Mouse (Mus musculus) embryonic facial prominence, embryonic 14.5 days (tissue): ENCODE results near the gene AC170998.1. TPM values are rescaled to one million over a fixed set of nuclear protein-coding genes. Genes with fewer than 3 reads are reported as not detected.
"Not testable (repeated sequence)": the region's sequence is repeated elsewhere in the genome, so short reads cannot be mapped to it uniquely, and the experiment has no call there.

Experiments used
- ATAC-seq: fragments of 200-750 bp; cut with Nextera tagmentation; 2 replicates; pipeline ENCODE4 v1.8.0; 2017; ENCODE audit warnings: low read depth, moderate number of reproducible peaks, moderate TSS enrichment
- DNase-seq: peaks from one replicate; pipeline ENCODE4 v3.0.0-alpha.2; 2015; ENCODE audit warnings: low spot score
- H3K27ac ChIP-seq: fragments of 300-500 bp; sonication (generic); replicated peaks from 2 replicates; pipeline ENCODE4 v1.5.1; 2014; ENCODE audit warnings: low read depth, mild to moderate bottlenecking, low read length, moderate library complexity
- H3K27me3 ChIP-seq: fragments of 300-500 bp; sonication (generic); replicated peaks from 2 replicates; pipeline ENCODE4 v1.6.1; 2014; ENCODE audit warnings: low read length; ENCODE audit not compliant: control insufficient read depth, insufficient read depth
- H3K36me3 ChIP-seq: fragments of 300-500 bp; sonication (generic); 2 replicates; pipeline ENCODE4 v1.6.1; 2014; ENCODE audit warnings: low read length, mixed read lengths; ENCODE audit not compliant: control insufficient read depth, insufficient read depth
- H3K4me1 ChIP-seq: fragments of 300-500 bp; sonication (generic); 2 replicates; pipeline ENCODE4 v1.6.1; 2014; ENCODE audit warnings: antibody characterized with exemption, low read length; ENCODE audit not compliant: control insufficient read depth, insufficient read depth
- H3K4me2 ChIP-seq: fragments of 300-500 bp; sonication (generic); 2 replicates; pipeline ENCODE4 v1.6.1; 2014; ENCODE audit warnings: low read depth, mild to moderate bottlenecking, low read length, moderate library complexity, mixed read lengths
- H3K4me3 ChIP-seq: fragments of 300-500 bp; sonication (generic); 2 replicates; pipeline ENCODE4 v1.5.1; 2014; ENCODE audit warnings: low read depth, mild to moderate bottlenecking, low read length
- H3K9ac ChIP-seq: fragments of 300-500 bp; sonication (generic); 2 replicates; pipeline ENCODE4 v1.6.1; 2014; ENCODE audit warnings: low read depth, mild to moderate bottlenecking, low read length, moderate library complexity, mixed read lengths
- H3K9me3 ChIP-seq: fragments of 300-500 bp; sonication (generic); 2 replicates; pipeline ENCODE4 v1.6.1; 2016; ENCODE audit warnings: low read length; ENCODE audit not compliant: control insufficient read depth
- WGBS: fragments of 180-500 bp; shearing (Covaris S2); extraction: QIAGEN DNeasy Blood & Tissue Kit; methylation state at CpG from one replicate; pipeline ENCODE4 v1.1.7; 2014; 5-methylcytosine and 5-hydroxymethylcytosine counted together
- polyA plus RNA-seq: library from polyadenylated mRNA; unstranded; fragments of >200 nt; fragmentation: Nextera tagmentation; extraction: Ambion mirVana; gene quantifications from 2 replicates; pipeline ENCODE4 v1.2.1, GENCODE M21; 2014

The AC170998.1 gene
- polyA plus RNA-seq, 1 experiment from 2014 or later = 1.5 TPM

DNA sequence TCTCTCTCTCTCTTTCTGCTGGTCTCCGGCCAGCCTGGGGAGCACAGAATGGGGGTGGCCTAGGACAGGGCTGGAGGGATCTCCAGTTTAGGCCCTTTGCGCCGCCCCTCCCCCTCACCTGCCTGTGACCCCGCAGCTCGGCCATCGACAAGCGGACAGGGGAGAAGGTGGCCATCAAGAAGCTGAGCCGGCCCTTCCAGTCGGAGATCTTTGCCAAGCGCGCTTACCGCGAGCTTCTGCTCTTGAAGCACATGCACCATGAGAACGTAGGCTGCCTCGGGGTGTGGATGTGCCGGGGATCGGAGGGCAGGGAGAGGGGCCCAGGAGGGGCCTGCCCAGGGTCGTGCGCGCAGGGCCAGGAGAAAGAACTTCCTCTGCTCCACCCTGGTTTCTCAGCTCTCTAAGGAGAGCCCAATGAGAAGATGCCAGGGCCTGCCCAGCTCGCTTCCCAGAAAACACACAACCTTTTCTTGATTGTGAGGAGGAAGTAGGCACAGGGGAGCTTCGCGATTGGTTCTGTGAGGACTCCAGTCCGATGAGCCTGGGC lies 44.1 kb downstream of the AC170998.1 start:
- Histone ChIP-seq H3K27me3 (peaks cover 14% of the 10 kb centered on the region), H3K36me3 (no peaks in the 10 kb centered on the region), H3K4me1 (peaks cover 7% of the 10 kb centered on the region; the same call in 1 of the 2 replicates), H3K4me3 (peak overlapping the region; percentile 56), H3K4me2 (peak overlapping the region; percentile 89), H3K9ac (peak overlapping the region; percentile 70), H3K9me3 (no peaks in the 10 kb centered on the region), H3K27ac (peak overlapping the region; percentile 33; the same call in 1 of the 2 replicates)
- ATAC-seq = peak; percentile 48
- peak; percentile 53 for DNase-seq
- WGBS = 3% methylated on average over 24 of the region's 24 CpGs

DNA sequence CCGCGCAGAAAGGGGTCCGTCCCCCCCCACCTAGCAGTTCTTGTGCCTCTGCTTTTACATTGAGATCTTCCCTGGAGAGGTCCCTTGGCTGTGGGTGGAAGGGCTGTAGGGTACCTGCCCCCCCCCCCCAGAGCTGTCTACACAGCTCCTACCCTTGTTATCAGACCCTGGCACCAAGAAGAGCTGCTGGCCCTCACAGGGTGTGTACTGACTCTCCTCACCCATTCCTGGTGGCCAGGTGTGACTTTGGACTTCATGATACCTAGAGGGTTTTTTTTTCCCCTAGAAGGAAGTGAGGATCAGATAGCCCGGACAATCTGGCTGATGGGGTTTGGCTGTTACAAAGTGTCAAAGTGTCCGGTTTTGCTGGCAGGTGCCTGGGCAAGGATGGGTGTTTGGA lies 45.4 kb downstream of the AC170998.1 start:
- Histone ChIP-seq H3K27me3 (peaks cover 14% of the 10 kb centered on the region), H3K4me2 (no peak overlapping the region), H3K4me1 (peaks cover 7% of the 10 kb centered on the region; the same call in 1 of the 2 replicates), H3K36me3 (no peaks in the 10 kb centered on the region), H3K27ac (no peak overlapping the region), H3K9ac (no peak overlapping the region), H3K9me3 (no peaks in the 10 kb centered on the region), H3K4me3 (no peak overlapping the region)
- no peak for ATAC-seq
- DNase-seq = no peak
- WGBS = 87% methylated on average over 5 of the region's 5 CpGs

- not testable (repeated sequence) for ATAC-seq, H3K27ac ChIP-seq, H3K4me3 ChIP-seq, H3K9ac ChIP-seq, H3K4me2 ChIP-seq, H3K27me3 ChIP-seq, H3K36me3 ChIP-seq, H3K9me3 ChIP-seq, H3K4me1 ChIP-seq, DNase-seq
- 96% methylated on average over 8 of the region's 9 CpGs for WGBS
Observed at GRCm38 (mm10) chr17:28774303-28774702, 48.4 kb downstream of the AC170998.1 start.

- Histone ChIP-seq H3K27ac (no peak overlapping the region), H3K4me3 (no peak overlapping the region), H3K9ac (no peak overlapping the region), H3K4me2 (no peak overlapping the region), H3K4me1 (peaks cover 5% of the 10 kb centered on the region; the same call in 1 of the 2 replicates), H3K36me3 (peaks cover 6% of the 10 kb centered on the region; the same call in 1 of the 2 replicates), H3K9me3 (no peaks in the 10 kb centered on the region), H3K27me3 (peaks cover 9% of the 10 kb centered on the region; the same call in 1 of the 2 replicates)
- DNase-seq (no peak), ATAC-seq (no peak)
- 67% methylated on average over 4 of the region's 4 CpGs for whole genome bisulfite sequencing
Observed at GRCm38 (mm10) chr17:28775161-28775560, 49.3 kb downstream of the AC170998.1 start.

Other genes with a start within 250 kb of the AC170998.1 start
- 8.4 and 11.7 TPM in 2 replicates for gene Fkbp5, start 208.6 kb upstream of the AC170998.1 start, polyA plus RNA-seq
- not detected in 2 replicates for gene Armc12, start 195.3 kb upstream of the AC170998.1 start, polyA plus RNA-seq
- gene Clpsl2, start 176.7 kb upstream of the AC170998.1 start, polyA plus RNA-seq = not detected in 2 replicates
- gene Clps, start 165.3 kb upstream of the AC170998.1 start, polyA plus RNA-seq = not detected in 2 replicates
- gene Lhfpl5, start 150.4 kb upstream of the AC170998.1 start, polyA plus RNA-seq = 0.31 and 0.70 TPM in 2 replicates
- 89.1 and 92.4 TPM in 2 replicates for gene Srpk1, start 103.4 kb upstream of the AC170998.1 start, polyA plus RNA-seq
- gene Slc26a8, start 35.9 kb upstream of the AC170998.1 start, polyA plus RNA-seq = 0.58 and 0.90 TPM in 2 replicates
- gene Mapk14, start 34.8 kb upstream of the AC170998.1 start, polyA plus RNA-seq = 51.8 and 52.8 TPM in 2 replicates
- gene Mapk13, start 43.2 kb downstream of the AC170998.1 start, polyA plus RNA-seq = 31.8 and 33.5 TPM in 2 replicates
- gene Brpf3, start 75.0 kb downstream of the AC170998.1 start, polyA plus RNA-seq = 10.0 and 10.2 TPM in 2 replicates
- 1.5 and 1.8 TPM in 2 replicates for gene Pnpla1, start 132.3 kb downstream of the AC170998.1 start, polyA plus RNA-seq
- 0.08 and 0.47 TPM in 2 replicates for gene 4930539E08Rik, start 189.2 kb downstream of the AC170998.1 start, polyA plus RNA-seq
- gene Pxt1, start 217.8 kb downstream of the AC170998.1 start, polyA plus RNA-seq = not detected in 2 replicates
- gene Kctd20, start 225.9 kb downstream of the AC170998.1 start, polyA plus RNA-seq = 79.0 and 90.7 TPM in 2 replicates